Mouse (Mus musculus): ENCODE measurements around the gene Gngt2. TPM values are rescaled to one million over a fixed set of nuclear protein-coding genes. Genes with fewer than 3 reads are reported as not detected.

Gene Gngt2
- polyA plus RNA-seq, 1 experiment: 106 TPM

GRCm38 (mm10) chr11:95831276-95831619 is 5.8 kb upstream of the Gngt2 start:
- peaks cover 39% of the 10 kb centered on the region for H3K4me1 ChIP-seq (ENCODE audit: control insufficient read depth, insufficient read depth, insufficient read length, low read length)
- H3K27ac ChIP-seq (replicated peaks; ENCODE audit: low read depth, low read length): no peak overlapping the region; the same call in 1 of the 2 replicates

GRCm38 (mm10) chr11:95831641-95832040 is 5.4 kb upstream of the Gngt2 start:
- no peak overlapping the region for H3K27ac ChIP-seq (replicated peaks; ENCODE audit: low read depth, low read length)
- peak overlapping the region; percentile 44 for H3K4me3 ChIP-seq (ENCODE audit: insufficient read depth, low read depth, low read length)
- peaks cover 39% of the 10 kb centered on the region for H3K4me1 ChIP-seq (ENCODE audit: control insufficient read depth, insufficient read depth, insufficient read length, low read length)

More at GRCm38 (mm10) chr11:95831276-95831619, 5.8 kb upstream of the Gngt2 start:
- H3K4me3 ChIP-seq (ENCODE audit: insufficient read depth, low read depth, low read length): peak overlapping the region; percentile 44

DNA sequence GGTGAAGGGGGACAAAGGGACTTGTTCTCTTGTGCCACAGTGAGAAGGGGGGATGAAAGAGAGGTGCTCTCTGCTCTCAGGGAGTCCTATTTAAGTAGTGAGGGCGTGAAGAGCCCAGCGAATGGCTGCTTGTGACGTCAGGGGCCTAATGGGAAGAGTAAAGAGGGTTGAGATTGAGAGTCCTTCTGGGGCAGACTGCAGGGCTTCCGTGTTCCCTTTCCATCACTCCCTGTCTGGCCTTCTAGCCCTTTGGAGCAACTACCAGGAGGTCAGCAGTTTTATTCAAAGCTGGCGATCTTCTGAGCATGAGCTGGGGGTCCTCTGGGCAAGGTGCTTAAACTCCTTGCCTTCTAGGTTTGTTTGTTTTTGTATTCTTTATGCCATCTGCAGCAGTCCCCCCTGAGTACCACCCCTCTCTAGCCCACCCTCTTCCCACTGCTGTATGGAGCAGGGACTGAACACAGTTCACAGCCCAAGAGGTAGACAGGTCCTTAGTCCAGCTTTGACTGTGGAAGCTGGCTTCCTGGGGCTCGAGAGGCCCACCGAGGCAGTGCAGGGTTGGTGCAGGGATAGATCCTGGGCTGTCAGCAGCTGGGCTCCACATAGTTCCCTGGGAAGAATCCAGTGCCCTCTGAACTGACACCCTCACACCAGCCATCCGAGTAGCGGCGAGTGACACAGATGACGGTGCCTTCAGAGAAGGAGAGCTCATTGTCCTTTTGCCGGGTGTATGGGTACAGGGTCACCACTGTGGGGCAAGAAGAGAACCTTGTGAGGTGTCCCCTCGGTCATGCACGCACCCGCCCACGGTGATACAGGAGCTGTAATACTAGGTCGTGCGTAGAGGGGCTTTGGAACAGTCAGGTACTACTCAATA is 4.6 kb upstream of the Gngt2 start:
- H3K4me3 ChIP-seq (ENCODE audit: insufficient read depth, low read depth, low read length): no peak overlapping the region
- H3K4me1 ChIP-seq (ENCODE audit: control insufficient read depth, insufficient read depth, insufficient read length, low read length): peaks cover 41% of the 10 kb centered on the region
- H3K27ac ChIP-seq (replicated peaks; ENCODE audit: low read depth, low read length): 0 out of 2 replicates have a peak overlapping the region, but pooled peaks have one; percentile 6

- Histone ChIP-seq H3K4me3 (ENCODE audit: insufficient read depth, low read depth, low read length) (no peak overlapping the region), H3K27ac (replicated peaks; ENCODE audit: low read depth, low read length) (no peak overlapping the region), H3K4me1 (ENCODE audit: control insufficient read depth, insufficient read depth, insufficient read length, low read length) (peaks cover 46% of the 10 kb centered on the region)
These were observed 3.9 kb upstream of the Gngt2 start for GRCm38 (mm10) chr11:95833006-95833570.

DNA sequence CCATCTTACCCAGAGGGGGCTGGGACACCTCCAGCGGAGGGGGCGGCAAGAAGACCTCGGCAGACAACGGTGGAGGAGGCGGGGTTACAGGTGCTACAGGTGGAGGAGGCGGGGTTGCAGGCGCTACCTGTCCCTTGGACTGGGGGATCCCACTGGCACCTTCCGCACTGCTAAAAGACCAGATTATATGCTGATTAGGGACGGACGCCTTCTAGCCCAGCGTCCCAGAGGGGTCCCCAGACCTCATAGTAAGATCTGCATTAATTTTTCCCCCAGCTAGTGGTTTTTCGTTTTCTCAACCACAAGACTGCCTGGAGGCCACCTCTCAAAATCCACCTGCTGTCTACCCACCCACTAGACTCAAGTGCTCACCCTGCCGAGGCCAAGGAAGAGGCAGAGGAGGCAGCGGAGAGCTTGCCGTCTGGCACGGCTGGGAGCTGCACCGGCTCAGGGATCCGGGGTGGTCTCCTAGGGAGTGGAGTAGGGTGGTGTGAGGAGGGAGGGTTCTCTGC is 3.3 kb upstream of the Gngt2 start:
- Histone ChIP-seq H3K27ac (replicated peaks; ENCODE audit: low read depth, low read length) (peak overlapping the region; percentile 90; the same call in 1 of the 2 replicates), H3K4me3 (ENCODE audit: insufficient read depth, low read depth, low read length) (no peak overlapping the region), H3K4me1 (ENCODE audit: control insufficient read depth, insufficient read depth, insufficient read length, low read length) (peaks cover 52% of the 10 kb centered on the region)

DNA sequence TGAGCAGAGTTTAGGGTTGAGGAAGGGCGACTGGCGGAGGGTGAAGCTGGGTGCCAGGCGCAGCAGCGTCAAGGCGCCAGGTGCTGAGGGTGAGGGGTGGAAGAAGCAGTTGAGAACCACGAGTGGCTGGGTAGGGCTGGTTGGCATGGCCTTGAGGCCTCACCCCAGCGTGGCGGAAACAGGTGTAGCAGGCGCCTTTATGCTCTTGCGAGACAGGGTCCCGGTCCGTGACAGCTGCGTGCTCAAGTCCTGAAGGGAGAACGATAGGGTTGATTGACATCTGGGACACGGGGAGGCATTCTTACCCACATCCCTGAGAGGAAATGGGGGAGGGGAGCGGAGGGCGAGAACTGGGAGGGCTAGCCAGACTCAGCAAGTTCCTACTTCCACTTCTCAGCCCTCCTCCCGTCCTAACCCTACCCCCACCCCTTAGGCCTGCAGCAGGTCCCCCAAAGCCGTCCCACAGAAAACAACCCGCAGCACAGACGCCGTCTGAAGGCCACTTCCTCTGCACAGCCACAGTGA is 2.8 kb upstream of the Gngt2 start:
- peak overlapping the region; percentile 90; the same call in 1 of the 2 replicates for H3K27ac ChIP-seq (replicated peaks; ENCODE audit: low read depth, low read length)
- H3K4me3 ChIP-seq (ENCODE audit: insufficient read depth, low read depth, low read length): no peak overlapping the region
- peaks cover 57% of the 10 kb centered on the region for H3K4me1 ChIP-seq (ENCODE audit: control insufficient read depth, insufficient read depth, insufficient read length, low read length)

DNA sequence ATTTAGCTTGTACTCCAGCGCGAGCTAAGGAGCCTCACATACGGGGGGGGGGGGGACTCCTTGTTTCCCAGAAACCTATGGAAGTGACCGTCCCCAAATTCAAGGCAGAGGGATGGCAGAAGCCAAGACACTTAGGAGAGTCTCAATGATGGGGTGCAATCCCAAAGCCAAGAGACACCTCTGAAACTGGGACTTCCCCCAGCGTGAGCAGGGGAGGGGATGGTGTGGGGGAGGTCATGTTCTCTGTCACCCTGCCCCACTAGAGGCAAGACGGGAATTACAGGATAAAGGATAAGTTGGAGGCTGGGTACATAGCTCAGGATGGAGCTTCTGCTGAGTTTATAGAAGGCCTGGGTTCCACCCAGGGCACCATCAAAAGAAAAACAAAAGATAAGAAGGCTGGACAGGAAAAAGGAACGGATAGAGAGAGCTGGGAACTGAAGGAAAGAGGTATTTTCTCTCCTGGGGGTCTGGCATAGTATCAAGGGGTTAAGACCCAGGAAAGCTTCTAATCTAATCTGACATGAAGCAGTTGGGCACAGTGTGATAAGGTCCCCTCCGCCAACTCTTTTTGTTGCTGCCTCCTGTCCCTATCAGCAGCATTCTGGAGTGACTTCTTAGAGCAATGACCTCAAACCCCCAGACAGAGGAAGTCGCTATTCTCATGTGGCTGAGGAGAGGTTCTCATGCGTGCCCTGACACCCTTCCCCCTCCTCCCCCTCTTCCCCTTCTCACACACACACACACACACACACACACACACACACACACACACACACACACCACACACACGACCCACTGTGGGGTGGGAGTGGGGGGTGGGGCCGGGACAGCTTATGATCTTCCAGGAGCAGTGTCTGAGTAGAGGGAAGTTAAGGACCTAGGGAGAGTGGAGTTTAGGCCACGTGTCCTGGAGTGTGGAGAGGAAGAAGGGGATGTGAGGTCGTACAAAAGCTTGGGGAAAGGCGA is 2.0 kb upstream of the Gngt2 start:
- peaks cover 55% of the 10 kb centered on the region for H3K4me1 ChIP-seq (ENCODE audit: control insufficient read depth, insufficient read depth, insufficient read length, low read length)
- no peak overlapping the region for H3K4me3 ChIP-seq (ENCODE audit: insufficient read depth, low read depth, low read length)
- peak overlapping the region; percentile 90 for H3K27ac ChIP-seq (replicated peaks; ENCODE audit: low read depth, low read length)

DNA sequence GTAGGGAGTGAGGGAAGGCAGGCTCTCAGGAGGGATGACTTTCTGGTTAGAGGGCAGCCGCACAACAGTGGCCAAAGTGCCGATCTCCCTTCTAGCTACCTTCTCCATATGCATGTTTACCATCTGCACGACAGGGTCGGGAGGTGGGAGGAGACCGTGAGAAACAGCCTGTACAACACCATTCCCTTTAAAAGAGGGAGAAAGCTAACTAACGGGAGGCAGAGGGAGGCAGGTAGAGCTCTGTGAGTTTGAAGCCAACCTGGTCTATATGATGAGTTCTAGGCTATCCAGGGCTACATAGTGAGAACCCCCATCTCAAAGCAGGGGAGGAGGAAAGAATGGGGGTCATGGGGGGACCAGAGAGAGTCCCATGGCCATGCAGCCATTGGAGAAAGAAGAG is 1.2 kb upstream of the Gngt2 start:
- Histone ChIP-seq H3K4me1 (ENCODE audit: control insufficient read depth, insufficient read depth, insufficient read length, low read length) (peaks cover 50% of the 10 kb centered on the region), H3K4me3 (ENCODE audit: insufficient read depth, low read depth, low read length) (no peak overlapping the region), H3K27ac (replicated peaks; ENCODE audit: low read depth, low read length) (peak overlapping the region; percentile 90)

DNA sequence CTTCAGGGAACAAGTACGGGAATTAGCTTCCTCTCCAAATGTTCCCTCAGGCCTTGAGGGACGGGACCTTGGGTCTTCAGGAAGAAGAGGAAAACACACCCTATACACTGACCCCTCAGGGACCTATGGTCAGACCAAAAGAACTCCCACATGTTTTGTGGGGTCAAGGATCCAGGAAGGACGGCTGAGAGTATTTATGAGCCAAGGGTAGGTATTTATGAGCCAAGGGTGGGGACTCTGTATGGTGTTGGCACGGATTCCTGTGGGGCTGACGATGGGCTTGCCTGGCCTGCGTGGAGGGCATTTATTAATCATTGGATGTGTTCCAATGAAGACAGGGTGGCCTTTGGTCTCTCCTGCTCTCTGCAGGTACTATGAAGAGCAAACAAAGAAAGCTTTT is 583 bp upstream of the Gngt2 start:
- Histone ChIP-seq H3K4me1 (ENCODE audit: control insufficient read depth, insufficient read depth, insufficient read length, low read length) (peaks cover 45% of the 10 kb centered on the region), H3K27ac (replicated peaks; ENCODE audit: low read depth, low read length) (peak overlapping the region; percentile 90)

DNA sequence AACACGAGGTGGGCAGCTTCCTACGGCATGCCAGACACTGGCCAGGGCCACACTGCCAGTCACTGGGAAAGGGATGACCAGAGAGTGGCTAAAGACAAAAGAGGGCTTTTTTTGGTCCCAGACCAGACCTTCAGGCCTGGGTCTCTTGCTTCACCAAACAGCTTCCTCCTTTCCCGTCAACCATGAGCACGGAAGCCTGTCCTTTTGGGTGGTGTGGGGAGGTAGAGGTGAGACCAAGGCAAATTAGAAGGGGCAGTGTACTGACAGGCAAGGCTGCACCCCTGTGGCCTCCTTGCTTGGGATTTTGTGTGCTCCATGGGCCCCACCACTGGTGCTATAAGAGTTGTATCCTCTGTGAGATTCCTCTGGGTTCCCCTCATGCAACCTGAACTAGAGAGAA is 1.6 kb downstream of the Gngt2 start:
- Histone ChIP-seq H3K4me3 (ENCODE audit: insufficient read depth, low read depth, low read length) (no peak overlapping the region), H3K4me1 (ENCODE audit: control insufficient read depth, insufficient read depth, insufficient read length, low read length) (peaks cover 52% of the 10 kb centered on the region)

More for the DNA sequence above, 583 bp upstream of the Gngt2 start:
- no peak overlapping the region for H3K4me3 ChIP-seq (ENCODE audit: insufficient read depth, low read depth, low read length)

GRCm38 (mm10) chr11:95838999-95839868 is 2.2 kb downstream of the Gngt2 start:
- 0 out of 2 replicates have a peak overlapping the region, but pooled peaks have one; percentile 8 for H3K4me3 ChIP-seq (ENCODE audit: insufficient read depth, low read depth, low read length)

More for the DNA sequence above, 1.6 kb downstream of the Gngt2 start:
- H3K27ac ChIP-seq (replicated peaks; ENCODE audit: low read depth, low read length): peak overlapping the region; percentile 76

GRCm38 (mm10) chr11:95840694-95841497 is 3.9 kb downstream of the Gngt2 start:
- peak overlapping the region; percentile 91 for H3K27ac ChIP-seq (replicated peaks; ENCODE audit: low read depth, low read length)
- H3K4me3 ChIP-seq (ENCODE audit: insufficient read depth, low read depth, low read length): peak overlapping the region; percentile 75
- peaks cover 44% of the 10 kb centered on the region for H3K4me1 ChIP-seq (ENCODE audit: control insufficient read depth, insufficient read depth, insufficient read length, low read length)

More at GRCm38 (mm10) chr11:95838999-95839868, 2.2 kb downstream of the Gngt2 start:
- Histone ChIP-seq H3K4me1 (ENCODE audit: control insufficient read depth, insufficient read depth, insufficient read length, low read length) (peaks cover 50% of the 10 kb centered on the region), H3K27ac (replicated peaks; ENCODE audit: low read depth, low read length) (peak overlapping the region; percentile 76)

DNA sequence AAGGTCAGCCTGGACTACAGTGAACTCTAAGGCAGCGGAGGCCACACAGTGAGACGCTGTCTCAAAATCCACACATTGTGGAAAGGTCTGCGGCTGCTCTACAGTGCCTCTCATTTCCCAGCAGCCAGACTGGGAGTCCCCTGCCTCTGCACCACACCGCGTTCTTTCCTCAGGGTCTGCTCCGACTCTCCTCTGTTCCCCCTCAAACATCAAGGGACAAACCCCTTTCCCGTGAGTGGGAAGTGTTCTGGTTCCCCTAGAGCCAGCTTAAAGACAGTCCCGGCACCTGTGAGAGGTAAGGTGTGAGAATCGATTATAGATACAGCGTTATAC is 4.4 kb downstream of the Gngt2 start:
- Histone ChIP-seq H3K4me1 (ENCODE audit: control insufficient read depth, insufficient read depth, insufficient read length, low read length) (peaks cover 43% of the 10 kb centered on the region), H3K4me3 (ENCODE audit: insufficient read depth, low read depth, low read length) (peak overlapping the region; percentile 75), H3K27ac (replicated peaks; ENCODE audit: low read depth, low read length) (peak overlapping the region; percentile 91)
